Mouse (Mus musculus) inflammation-experienced regulatory T-cells, adult 6 months (primary cell): Measurements from ENCODE around the gene Cybrd1. TPM values are rescaled to one million over a fixed set of nuclear protein-coding genes. Genes with fewer than 3 reads are reported as not detected.

Source experiments
- ATAC-seq: one replicate; pipeline ENCODE4 v1.8.0; 2017
- polyA plus RNA-seq, 3 experiments: library from polyadenylated mRNA; unstranded; fragments of 100-300 nt; shearing (Covaris generic); gene quantifications; one replicate each; pipeline ENCODE4 v1.2.1; 2017

Cybrd1 gene
- polyA plus RNA-seq, 3 experiments from 2014 or later = 0.07 to 0.13 TPM; not detected in 1

DNA sequence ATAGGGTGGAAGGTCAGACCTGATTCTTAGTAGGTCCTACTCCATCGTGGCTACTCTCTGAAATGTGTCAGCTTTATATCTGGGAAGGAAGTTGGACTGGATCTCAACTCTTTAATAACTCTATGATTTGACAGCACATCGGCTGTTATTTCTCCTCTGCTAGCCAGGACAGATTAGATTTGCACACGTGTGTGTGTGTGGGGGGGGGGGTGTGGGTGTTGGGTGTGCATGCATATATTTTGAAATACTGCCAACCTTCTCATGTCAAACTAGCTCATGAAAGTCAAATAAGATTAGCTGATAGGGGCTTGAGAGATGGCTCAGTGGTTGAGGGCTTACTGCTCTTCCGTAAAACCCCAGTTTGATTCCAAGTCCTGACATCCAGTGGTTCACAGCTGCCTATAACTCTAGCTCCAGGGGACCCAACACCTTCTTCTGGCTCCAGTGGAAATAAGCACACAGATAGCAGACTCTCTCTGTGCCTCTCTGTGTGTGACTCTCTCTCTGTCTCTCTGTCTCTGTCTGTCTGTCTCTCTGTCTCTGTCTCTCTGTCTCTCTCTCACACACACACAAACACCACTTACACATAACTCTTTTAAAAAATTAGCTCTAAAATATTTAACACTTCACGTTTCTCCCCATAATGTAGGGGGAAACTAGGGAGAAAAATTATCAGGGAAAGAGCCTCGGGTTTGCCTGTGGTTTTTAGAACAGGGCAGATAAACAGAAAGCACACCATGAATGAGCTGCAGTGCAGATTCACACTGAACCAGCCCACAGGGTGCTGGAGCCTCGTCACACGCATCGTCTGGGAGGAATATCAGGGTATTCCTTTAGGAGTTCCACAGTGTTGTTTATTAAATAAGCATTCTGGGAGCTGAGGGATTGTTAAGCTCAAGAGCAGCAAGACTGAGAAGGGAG lies 58.9 kb downstream of the Cybrd1 start:
- no peak for ATAC-seq

DNA sequence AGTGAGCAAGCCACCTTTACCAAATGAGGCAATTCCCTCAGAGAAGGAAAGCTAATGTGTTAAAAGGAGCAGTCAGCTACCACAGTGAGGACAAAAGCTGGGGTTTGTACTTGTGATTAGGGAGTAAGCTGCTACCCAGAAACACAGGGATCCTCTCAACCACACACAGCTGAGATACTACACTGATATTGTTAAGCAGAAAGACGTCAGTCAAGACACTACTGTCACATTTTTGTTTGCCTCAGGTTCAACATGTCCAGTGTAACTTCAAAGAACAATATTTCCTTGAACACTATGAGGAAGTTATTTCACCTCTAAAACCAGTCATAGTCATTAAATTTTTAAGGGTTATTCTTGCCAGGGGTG lies 59.5 kb downstream of the Cybrd1 start:
- no peak for ATAC-seq

DNA sequence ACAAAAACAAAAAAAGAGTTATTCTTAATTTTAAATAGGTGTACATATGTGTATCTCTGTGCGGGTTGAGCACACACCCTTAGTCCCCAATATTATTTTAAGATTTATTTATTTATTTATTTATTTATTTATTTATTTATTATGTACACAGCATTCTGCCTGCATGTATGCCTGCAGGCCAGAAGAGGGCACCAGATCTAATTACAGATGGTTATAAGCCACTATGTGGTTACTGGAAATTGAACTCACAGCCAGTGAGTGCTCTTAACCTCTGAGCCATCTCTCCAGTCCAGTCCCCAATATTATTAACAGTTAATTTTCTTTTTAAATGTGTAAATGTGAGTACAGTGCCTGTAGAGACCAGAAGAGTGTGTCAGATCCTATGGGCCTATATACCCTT lies 60.0 kb downstream of the Cybrd1 start:
- ATAC-seq = no peak

DNA sequence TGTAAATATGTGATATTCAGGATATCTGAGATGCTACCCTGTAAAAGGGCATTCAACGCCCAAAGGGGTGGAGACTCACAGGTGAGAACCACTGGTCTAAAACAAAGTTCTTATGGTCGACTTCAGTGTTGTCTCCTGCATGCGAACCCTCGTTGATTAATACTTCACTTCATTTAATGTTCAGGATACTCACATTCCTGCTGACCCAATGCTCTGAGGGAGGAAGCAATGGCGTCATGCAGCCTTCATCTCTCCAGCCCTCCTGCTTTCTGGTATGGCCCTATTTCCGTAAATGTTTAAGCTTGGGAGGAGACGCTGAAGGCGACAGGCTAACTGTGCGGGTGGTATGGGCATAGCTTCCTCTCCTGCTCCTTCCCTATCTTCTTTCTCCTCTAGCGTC lies 62.0 kb downstream of the Cybrd1 start:
- no peak for ATAC-seq

DNA sequence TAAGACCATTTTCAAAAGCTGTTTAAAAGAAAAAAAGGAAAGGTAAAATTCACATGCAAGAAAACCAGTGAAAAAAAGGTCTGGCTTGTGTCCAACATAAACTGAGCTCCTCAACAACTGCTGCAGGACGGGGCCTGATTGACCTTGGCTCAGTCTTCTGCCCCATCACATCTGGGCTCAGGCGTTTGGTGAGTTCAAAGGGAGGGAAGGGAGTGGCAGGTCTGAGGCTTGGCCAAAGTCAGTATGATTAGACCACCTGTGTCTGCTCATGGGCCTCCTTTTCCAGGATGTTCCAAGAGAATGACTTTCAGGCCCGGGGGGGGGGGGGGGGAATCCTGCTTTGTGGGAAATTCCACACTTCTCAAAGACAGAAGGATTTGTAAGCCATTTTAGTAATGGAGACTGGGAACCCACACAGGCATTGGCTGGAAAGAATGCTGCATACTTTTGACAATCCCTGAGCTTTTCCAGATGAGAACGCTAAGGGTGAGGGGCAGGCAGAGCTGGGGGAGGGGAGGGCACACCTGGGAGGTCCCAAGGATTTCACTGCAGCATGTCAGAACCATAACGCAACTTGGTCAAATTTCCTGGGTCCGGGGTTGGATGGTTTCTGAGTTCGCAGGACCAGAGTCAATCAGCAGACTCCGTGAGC lies 63.0 kb downstream of the Cybrd1 start:
- no peak for ATAC-seq

DNA sequence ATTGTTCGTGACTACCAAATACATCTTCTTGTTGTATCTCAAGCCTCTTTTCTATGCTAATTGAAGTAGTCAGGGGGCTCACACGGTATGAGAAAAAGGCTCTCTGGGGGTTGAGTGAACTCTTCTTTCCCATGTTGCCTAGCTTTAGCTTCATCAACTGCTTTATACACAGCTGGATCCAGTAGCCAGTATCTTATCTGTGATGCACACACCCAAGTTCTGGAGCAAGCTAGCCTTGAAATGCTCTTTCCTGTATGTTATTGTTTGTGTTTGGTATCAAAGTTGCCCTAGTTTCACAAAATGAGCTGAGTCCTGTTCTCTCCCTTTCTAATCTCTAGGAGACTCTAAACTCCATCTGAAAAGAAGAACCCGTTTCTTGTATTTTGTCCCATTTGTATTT lies 70.2 kb downstream of the Cybrd1 start:
- ATAC-seq = no peak

DNA sequence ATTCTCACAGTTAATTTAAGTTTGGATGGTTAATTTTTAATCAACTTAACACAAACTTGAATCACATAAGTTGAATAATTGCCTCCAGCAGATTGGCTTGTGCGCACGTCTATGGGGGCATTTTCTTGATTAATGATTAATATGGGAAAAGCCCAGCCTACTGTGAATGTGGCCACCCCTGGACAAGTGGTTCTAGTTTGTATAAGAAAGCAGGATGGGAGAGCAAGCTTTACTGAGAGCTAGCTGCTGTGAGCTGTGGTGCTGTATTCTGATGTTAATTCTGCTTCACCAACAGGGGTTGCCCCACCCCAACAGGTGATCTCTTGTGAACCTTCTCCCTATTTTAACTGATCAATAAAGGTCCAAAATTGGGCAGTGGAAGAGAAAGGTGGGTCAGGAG lies 71.1 kb downstream of the Cybrd1 start:
- ATAC-seq = no peak

DNA sequence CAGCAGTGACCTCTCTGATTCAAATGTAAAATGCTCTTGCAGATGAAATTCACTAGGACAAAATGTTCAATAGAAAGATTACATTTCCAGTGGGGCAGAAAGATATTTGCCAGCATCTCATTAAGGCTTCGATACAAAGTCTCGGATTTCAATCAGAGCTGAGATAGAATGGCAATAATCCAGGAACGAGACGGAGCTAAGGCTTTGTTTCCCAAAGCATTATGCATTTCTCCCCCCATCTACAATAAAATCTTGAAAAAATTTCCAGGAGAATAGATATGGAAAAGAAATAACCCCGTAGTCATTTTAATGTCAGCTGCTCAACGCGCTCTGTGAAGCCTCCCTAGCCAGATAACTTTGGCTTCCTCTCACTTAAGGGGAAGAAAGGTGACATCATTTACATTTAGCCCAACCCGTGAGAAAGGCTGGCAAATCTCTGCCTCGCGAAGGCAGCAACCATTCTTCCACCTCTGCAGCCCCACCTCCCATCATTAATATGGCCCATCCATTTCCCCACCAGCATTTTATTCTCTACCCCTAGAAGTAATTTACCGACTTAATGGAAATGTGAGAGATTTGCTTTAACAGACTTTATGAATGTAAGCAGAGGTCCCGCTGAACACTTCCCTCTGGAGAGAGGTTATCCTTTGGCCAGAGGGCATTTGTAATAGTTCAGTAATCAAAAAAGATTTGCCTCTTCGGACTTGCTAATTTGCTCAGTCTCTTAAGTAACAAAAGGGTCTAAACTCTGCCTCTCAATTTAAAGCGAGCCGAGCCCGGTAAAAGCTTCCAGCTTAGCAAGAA lies 73.9 kb downstream of the Cybrd1 start:
- ATAC-seq = no peak

DNA sequence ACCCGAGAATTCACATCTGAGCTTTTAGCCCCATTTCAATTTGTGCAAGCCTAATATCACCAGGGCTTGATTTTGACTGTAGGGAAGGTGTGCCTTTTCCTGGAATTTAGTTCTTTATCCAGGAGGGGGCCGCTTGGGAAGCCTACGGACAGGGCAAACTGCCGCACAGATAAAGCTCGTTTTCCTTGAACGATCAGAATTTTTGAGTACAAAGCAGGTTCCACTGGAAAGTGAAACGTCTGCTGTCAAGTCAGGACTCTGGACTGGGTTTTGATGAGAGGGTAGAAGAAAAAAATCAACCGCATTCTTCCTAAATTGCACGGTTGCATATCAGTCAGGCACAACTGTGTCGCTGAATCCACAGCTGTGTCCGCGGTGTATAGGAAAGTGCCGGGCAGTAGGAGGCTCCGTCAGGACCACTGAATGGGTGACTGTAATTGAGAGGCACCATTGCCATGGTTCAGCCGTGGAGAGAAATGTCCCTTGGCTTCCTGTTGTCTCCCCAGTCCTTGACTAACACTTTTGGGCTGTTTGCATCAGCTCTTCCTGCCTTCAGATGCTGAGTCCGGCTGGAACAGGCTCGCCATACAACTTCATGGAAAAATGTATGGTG lies 74.6 kb downstream of the Cybrd1 start:
- no peak for ATAC-seq

Other genes with a start within 250 kb of the Cybrd1 start
- gene Dcaf17, start 62.6 kb upstream of the Cybrd1 start, polyA plus RNA-seq = 10 to 100 TPM; 17.9 to 22.8 (median 22.3) TPM
- gene Mettl8, start 62.3 kb upstream of the Cybrd1 start, polyA plus RNA-seq = 10 to 100 TPM in 2 of 3 experiments, 1 to 10 TPM in 1; 8.0 to 17.2 (median 14.0) TPM
- gene Dync1i2, start 93.8 kb downstream of the Cybrd1 start, polyA plus RNA-seq = 100 to 1,000 TPM in 1 of 3 experiments, 10 to 100 TPM in 2; 83.0 to 106 (median 86.7) TPM
- 10 to 100 TPM; 63.3 to 80.6 (median 68.3) TPM for gene Slc25a12, start 249.8 kb downstream of the Cybrd1 start, polyA plus RNA-seq